Mouse (Mus musculus): ENCODE measurements at regions not wholly inside any gene's neighbourhood (a gene's known extent, or its start where the extent isn't known, plus 50 kb on each side); places are given as distances from the start of the nearest gene placed in this dataset.
"Not testable (repeated sequence)": the region's sequence is repeated elsewhere in the genome, so short reads cannot be mapped to it uniquely, and the experiment has no call there.

DNA sequence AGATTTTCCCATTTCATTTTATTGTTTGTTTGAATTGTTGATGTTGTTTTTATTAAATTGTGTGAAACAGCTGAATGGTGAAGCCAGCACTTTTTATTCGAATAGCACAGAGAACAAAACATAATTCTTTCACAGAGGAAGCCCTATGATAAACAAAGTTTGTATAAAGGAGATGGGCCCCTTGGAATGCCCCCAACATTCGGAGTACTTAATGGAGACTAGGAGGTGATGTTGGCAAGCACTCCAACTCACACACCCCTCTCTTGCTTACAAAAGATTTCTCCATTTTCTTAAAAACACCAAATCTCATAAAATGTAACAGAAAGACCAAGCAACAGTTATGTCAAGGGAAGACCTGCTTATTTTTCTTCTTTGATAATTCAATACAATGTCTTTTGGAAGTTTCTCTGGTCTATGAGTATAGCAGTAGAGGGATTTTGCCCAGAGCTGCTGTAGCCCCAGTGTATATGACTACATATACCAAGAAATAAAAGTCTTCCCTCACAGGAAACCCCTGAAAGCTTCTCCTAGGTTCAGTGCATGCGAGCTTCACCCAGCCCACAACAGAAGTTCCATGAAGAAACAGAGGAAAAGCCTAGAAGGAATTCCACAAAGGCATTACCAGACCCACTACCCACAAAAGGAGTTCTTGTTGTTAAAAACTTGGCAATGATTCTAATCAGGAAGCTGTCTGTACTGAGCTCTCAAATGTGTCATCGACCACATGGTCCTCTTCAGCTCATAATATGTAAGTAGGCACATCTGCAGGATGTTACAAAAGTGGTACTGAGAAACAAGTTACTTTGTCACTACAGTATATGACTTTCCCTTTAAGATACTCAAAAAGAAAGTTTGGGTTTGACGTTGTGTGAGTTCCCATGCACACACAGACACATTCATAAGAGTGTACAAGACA lies 543.1 kb upstream of the Klf6 start:
- DNase-seq (ENCODE audit: extremely low spot score in 1 of 2, low spot score in 2 of 2): peak in 1 of 2 experiments; percentile 37
- intact Hi-C loops (cut with DNase I): no loop called here

GRCm38 (mm10) chr13:5345712-5346111 lies 515.6 kb upstream of the Klf6 start:
- intact Hi-C loops (cut with DNase I): no loop called here
- no peak for DNase-seq (ENCODE audit: extremely low spot score in 1 of 2, low spot score in 2 of 2)

DNA sequence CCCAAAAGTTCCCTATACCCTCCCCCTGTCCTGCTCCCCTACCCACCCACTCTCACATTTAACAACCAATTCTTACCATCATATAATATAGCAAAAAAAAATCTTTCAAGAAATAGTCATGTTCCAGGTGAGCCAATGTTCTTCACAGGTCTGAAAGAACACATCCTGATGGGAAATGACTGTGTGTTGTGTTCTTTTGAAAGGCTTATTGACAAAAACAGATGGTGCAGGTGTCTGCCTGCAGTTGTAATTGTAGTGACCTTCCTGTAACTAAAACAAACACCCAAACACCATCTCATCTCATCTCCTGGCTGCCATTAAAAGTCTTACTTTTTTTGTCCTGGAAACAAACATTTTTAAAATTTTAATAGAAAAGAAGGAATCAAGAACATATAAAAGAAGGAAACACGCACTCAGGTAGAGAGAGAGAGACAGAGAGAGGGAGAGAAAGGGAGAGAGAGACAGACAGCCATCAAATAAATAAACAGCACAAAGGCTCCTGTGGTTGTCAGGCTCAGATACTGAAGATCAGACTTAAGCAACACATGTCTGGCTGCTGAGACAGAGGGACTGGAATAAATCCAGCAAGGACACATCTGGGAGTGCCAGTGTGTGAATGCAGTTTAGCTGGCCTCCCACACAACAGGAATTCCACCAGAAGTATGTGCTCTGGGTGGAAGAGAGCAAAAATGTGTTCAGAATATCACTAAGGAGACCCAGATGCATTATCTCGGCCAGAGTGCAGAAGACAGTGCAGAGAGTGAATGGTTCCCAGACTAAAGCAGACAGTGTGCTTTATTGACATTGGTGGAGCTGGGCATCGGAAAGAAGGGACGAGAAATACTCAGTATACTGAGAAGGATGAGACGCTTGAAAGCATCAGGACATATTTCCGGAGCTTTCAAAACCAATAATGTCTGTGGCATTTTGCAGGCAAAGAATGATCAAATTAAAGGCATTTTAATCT lies 513.5 kb upstream of the Klf6 start:
- peak in 1 of 2 experiments; percentile 35 for DNase-seq (ENCODE audit: extremely low spot score in 1 of 2, low spot score in 2 of 2)
- intact Hi-C loops (cut with DNase I): no loop called here

DNA sequence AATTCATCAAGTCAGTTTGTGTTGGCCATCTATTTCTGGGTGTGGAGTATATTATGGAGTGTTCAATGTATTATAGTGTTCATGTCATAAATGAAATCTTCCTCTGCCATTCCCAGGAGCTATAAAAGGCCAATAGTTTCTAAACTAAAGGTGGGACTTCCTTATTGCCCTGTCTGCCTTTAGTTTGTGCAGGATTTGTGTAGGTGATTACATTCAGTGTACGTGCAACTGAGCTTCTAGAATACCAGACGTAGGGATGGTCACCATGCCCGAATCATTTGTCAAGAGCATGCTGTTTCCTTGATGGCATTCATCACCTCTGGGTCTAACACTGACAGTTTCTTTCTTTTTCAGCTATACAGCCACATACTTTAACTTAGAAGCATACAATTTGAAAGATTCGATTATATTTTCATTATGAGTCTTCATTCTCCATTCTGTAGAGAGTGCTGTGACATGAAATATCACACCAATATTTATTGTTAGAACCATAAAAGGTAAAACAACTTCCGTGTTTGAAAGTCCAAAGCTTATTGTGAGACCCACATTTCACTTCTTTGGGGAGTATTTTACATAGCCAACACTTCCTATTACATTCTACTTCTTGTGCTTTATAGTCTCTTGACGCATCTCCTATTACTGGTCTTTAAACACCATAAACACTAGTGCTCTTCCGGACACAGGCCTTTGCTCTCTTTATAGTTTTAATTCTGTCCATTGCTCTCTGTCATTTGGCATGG lies 494.1 kb upstream of the Klf6 start:
- no peak for DNase-seq (ENCODE audit: extremely low spot score in 1 of 2, low spot score in 2 of 2)
- intact Hi-C loops (cut with DNase I): no loop called here

DNA sequence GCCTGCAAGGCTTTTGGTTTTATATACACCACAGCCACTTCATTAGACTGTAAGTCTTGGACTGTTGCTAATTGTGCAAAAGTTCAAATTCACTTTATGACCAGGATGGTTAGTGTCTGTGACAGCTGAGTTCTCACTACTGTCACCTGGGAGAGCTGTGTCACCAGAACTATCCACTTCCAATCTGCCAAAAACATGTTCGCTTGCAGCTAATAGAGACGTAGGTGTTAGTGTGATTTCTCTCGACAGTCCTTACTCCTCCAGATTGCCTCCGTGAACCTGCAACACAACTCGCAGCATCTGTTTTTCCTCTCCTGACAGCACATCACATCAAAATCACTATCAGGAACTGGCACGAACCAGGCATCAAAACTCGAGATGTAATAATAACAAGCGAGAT lies 491.3 kb upstream of the Klf6 start:
- intact Hi-C loops (cut with DNase I): loop anchor here (10.0 kb wide), 1 partner anchor 135 kb away; no protein-coding TSS in a partner anchor

GRCm38 (mm10) chr13:5373191-5373590 lies 488.1 kb upstream of the Klf6 start:
- intact Hi-C loops (cut with DNase I): loop anchor here (10.0 kb wide), 1 partner anchor 138 kb away; no protein-coding TSS in a partner anchor
- no peak for DNase-seq (ENCODE audit: extremely low spot score in 1 of 2, low spot score in 2 of 2)

More for the DNA sequence above, 491.3 kb upstream of the Klf6 start:
- DNase-seq (ENCODE audit: extremely low spot score in 1 of 2, low spot score in 2 of 2): no peak

DNA sequence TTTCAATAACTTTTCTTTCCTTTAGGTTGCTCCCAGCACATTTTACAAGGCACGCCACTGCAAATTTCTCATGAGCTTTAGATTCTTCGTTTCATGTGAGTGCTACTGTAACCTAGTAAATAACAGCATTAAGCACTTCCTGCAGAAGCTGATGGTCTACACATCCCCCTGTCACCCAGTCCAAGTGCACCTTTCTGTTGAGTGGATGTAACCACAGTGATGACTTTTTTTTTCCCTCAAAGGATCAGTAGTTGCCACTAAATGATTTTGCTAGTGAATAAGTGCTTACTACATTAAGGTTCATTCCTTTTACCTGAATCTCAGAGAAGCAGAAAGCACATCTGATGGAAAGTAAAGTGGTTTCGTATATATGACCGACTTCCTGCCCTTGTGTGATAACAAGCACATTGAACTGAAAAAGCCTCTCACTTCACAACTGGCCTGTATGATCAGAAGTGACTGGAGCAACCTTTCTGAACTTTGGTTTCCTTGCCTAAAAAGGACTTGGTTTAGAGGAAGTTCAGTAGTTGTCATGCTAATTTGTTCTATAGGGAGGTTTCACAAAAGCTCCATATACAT lies 453.0 kb upstream of the Klf6 start:
- no peak for DNase-seq (ENCODE audit: extremely low spot score in 1 of 2, low spot score in 2 of 2)
- intact Hi-C loops (cut with DNase I): no loop called here

DNA sequence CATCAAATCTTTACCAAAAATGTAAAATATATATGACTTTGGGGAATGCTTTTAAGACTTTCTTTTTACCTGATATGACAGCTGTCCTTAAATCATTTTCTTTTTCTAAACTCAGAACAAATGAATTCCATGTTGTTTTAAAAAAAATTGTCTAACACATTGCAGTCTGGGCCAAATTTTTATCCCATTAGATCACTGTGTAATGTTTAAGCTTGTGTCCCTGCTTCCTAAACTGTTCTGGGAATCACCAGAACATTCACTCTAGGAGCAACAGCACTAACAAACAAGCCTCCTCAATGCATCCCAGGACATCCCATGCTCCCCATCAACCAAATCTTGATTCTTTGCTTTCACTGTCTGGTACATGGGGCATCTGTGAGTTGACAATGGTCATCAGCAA lies 449.2 kb upstream of the Klf6 start:
- no peak for DNase-seq (ENCODE audit: extremely low spot score in 1 of 2, low spot score in 2 of 2)
- intact Hi-C loops (cut with DNase I): no loop called here

GRCm38 (mm10) chr13:5413009-5413408 lies 448.3 kb upstream of the Klf6 start:
- DNase-seq (ENCODE audit: extremely low spot score in 1 of 2, low spot score in 2 of 2); intact Hi-C loops (cut with DNase I): not testable (repeated sequence)

- intact Hi-C loops (cut with DNase I): no loop called here
- no peak for DNase-seq (ENCODE audit: extremely low spot score in 1 of 2, low spot score in 2 of 2)
Observed at GRCm38 (mm10) chr13:5424110-5424509, 437.2 kb upstream of the Klf6 start.

DNA sequence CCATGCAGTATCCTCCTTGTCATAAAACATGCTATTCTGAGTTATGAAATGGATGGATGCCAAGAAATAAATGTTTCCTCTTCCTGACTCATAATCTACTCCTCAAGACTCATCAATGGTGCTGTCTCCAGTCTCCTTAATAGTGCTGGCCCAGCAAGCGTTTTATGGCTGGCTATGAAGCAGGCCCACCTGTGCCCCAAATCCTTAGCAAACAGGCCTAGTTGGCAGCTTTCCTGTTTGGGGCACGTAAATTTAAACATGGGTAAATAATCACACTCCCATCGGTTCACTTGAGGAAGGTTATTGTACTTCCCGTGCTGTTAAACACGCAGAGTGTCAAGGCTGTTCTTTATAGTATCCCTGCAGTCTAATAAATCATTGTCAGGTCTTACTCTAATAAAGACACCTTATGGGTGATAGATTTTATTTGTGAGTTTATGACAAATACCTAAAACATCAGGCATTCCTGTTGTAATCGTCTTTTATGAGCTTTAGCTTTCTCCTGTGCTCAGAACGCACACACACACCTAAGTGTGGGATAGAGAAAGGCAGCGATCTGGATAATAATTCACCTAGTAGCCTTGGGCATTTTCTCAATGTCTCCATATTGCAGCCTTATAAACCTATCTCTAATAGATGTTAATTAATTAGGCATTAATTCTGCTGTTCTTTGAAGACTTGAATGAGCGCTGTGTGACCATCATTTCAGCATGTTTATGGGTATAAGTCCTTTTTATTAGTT lies 435.6 kb upstream of the Klf6 start:
- no peak for DNase-seq (ENCODE audit: extremely low spot score in 1 of 2, low spot score in 2 of 2)
- intact Hi-C loops (cut with DNase I): no loop called here

GRCm38 (mm10) chr13:5433652-5434051 lies 427.6 kb upstream of the Klf6 start:
- intact Hi-C loops (cut with DNase I): no loop called here
- peak in 1 of 2 experiments; percentile 24 for DNase-seq (ENCODE audit: extremely low spot score in 1 of 2, low spot score in 2 of 2)

GRCm38 (mm10) chr13:5435131-5435530 lies 426.2 kb upstream of the Klf6 start:
- no peak for DNase-seq (ENCODE audit: extremely low spot score in 1 of 2, low spot score in 2 of 2)
- intact Hi-C loops (cut with DNase I): no loop called here

- no peak for DNase-seq (ENCODE audit: extremely low spot score in 1 of 2, low spot score in 2 of 2)
- intact Hi-C loops (cut with DNase I): no loop called here
Observed at GRCm38 (mm10) chr13:5436191-5436590, 425.1 kb upstream of the Klf6 start.

GRCm38 (mm10) chr13:5440454-5440853 lies 420.8 kb upstream of the Klf6 start:
- no peak for DNase-seq (ENCODE audit: extremely low spot score in 1 of 2, low spot score in 2 of 2)
- intact Hi-C loops (cut with DNase I): no loop called here

- intact Hi-C loops (cut with DNase I): no loop called here
- no peak for DNase-seq (ENCODE audit: extremely low spot score in 1 of 2, low spot score in 2 of 2)
Observed at GRCm38 (mm10) chr13:5444759-5445478, 416.4 kb upstream of the Klf6 start.

GRCm38 (mm10) chr13:5448601-5449000 lies 412.7 kb upstream of the Klf6 start:
- no peak for DNase-seq (ENCODE audit: extremely low spot score in 1 of 2, low spot score in 2 of 2)
- intact Hi-C loops (cut with DNase I): no loop called here

Measured in left cerebral cortex, postnatal 10 days (tissue).